Mouse (Mus musculus) left cerebral cortex, adult 9 months (tissue): ENCODE data around the gene Sult2b1.

Experiments
- DNase-seq, 2 experiments: peaks; one replicate each; pipeline ENCODE4 v3.0.0; 2022; ENCODE audit warnings: low spot score in 2 of 2

The Sult2b1 gene

GRCm38 (mm10) chr7:45770427-45771082 is 13.9 kb downstream of the Sult2b1 start:
- DNase-seq: no peak

- DNase-seq: no peak
Observed at GRCm38 (mm10) chr7:45767500-45767899, 17.0 kb downstream of the Sult2b1 start.

DNA sequence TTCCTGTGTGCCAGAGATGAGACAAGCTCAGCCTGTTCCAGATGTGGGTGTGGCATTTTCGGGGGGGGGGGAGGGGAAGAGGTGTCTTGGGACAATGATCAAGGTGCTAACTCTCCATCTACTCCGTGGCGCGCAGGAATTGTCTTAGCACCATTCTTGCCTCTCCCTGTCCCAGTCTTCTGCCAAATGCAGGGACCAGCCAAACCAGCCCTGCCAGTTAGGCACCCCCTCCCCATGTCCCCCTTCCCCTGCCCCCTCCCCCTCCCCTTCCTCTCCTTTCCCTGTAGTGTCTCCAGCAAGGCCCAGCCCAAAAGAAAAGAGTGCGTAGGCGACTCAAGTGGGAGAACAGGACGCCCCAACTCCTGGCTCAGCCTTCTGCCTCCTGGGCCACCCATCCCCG is 17.7 kb downstream of the Sult2b1 start:
- DNase-seq: no peak

DNA sequence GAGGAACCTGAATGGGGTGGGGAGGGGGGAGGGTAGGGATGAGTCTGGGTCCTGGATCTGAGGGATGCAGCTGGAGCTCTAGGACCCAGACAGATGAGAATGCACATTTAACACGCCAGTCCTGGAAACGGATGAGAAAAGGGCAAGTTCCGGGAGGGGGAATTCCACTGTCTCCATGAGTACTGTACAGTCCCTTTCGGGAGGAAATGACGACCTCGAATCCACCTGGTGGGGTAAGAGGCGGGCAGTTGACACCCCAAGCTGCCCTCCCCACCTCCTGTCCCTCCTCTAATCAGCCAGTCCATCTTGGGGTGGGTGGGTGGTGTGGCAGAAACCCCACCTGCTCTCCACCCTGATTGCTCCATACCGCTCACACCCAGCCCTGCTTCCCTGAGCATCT is 18.5 kb downstream of the Sult2b1 start:
- DNase-seq: no peak

DNA sequence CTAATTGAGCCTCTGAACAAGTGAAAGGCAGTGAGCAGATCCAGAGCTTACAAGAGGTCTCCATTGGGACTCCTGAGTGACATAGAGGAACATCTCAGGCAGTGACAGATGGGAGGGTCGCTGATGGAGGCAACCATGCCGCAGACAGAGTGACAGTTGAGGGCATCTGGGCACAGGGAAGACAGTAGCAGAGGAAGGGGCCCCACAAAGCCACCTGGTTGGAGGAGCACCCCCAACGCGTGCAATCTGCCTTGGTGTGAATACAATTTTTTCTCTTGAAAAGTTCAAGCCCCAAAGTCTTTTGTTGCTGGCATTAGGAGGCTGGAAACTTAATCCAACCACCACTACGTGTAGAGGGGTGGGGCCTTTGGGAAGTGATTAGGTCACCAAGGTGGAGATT is 24.3 kb downstream of the Sult2b1 start:
- DNase-seq: no peak

- DNase-seq: no peak
Observed at GRCm38 (mm10) chr7:45759400-45759799, 25.1 kb downstream of the Sult2b1 start.

GRCm38 (mm10) chr7:45755703-45756102 is 28.8 kb downstream of the Sult2b1 start:
- DNase-seq: no peak

GRCm38 (mm10) chr7:45750162-45750561 is 34.3 kb downstream of the Sult2b1 start:
- DNase-seq: no peak

GRCm38 (mm10) chr7:45749401-45749800 is 35.1 kb downstream of the Sult2b1 start:
- no peak for DNase-seq

DNA sequence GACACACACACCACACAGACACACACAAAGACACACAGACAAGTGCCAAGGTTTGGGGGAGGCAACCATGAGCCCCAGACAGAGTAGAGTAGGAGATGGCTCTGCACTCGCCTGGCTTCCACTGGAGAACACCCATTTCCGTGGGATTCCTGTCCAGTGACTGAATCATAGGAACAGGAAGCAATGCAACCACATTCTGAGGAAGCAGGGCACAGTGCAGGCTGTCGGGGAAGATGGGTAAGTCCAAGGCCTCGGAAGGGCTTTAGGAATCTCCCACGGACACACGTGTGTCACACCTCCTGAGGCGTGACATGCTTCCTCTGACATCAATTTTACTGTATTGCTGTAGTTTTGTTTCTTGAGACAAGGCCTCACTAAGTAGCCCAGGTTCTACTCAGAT is 36.4 kb downstream of the Sult2b1 start:
- no peak for DNase-seq

DNA sequence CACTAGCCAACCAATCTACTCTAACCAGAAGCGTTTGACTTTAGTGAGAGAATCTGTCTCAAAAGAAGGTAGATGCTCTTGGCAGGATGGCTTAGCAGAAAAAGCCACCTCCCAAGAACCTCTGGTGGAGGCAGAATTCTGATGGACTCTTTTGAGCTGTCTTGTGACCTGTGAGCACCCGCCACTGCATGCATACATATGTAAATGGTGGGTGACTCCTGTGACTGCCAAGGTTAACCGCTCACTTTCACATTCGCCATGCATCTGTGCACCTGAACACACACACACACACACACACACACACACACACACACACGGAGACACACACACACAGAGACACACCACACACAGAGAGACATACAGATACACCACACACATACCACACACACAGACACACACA is 37.0 kb downstream of the Sult2b1 start:
- DNase-seq: no peak

- no peak for DNase-seq
Observed at GRCm38 (mm10) chr7:45746518-45746917, 38.0 kb downstream of the Sult2b1 start.

DNA sequence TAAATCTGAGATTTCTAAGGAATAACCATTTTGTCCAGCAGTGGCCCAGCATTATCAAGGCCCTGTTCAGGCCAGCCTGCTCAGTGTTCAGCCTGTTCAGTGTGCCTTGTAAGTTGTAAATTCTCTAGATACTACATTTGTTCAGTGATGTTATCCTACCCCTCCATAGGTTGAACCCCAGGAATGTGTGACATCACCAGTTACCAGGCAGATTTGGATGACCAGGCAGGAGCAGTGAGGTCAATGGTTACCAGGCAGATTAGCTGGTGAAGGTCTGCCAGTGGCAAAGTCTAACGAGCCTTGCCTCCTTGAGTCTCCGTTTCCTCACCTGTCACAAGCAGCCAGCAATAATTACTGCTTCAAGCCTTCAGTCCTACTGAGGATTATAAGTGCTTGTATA is 40.1 kb downstream of the Sult2b1 start:
- peak; percentile 55 to 85 for DNase-seq

- peak; percentile 78 to 89 for DNase-seq
Observed at GRCm38 (mm10) chr7:45742338-45742737, 42.1 kb downstream of the Sult2b1 start.

DNA sequence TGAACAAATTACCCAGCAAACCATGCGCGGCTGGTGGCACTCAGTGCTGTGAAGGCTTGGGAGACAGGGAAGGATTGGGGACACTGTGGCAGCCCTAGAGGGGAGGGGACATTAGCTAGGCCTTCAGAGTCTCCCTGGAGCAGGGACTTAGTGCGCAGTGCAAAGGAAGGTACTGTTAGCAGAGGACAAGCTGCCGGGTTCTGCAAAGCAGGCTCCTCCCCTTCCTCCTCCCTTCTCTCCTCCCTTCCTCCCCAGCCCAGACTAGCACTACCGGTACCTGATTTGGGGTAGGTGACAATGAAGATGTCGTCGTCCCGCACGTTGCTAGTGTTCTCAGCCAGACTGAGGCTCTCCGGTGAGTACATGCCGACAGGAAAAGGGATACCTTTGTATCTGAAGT is 42.7 kb downstream of the Sult2b1 start:
- peak in 1 of 2 experiments; percentile 42 for DNase-seq

DNA sequence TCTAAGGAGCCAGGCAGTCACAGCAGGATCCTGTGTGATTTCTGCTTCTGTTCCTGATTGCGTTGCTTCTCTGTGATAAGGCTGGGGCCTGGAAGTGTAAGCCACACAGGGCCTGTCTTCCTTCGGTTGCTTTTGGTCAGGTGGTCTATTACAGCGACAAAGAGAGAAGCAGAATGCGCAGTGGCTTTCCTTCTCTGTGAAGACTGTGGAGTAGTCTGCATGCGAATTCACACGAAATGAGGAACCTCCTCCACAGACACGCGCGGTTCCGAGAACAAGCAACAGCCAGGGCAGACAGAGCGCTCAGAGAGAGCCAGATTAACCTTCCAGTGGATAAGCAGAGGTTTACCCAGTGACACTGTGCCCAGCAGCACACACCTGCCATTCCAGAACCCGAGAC is 43.2 kb downstream of the Sult2b1 start:
- no peak for DNase-seq

GRCm38 (mm10) chr7:45739820-45740219 is 44.6 kb downstream of the Sult2b1 start:
- DNase-seq: no peak

DNA sequence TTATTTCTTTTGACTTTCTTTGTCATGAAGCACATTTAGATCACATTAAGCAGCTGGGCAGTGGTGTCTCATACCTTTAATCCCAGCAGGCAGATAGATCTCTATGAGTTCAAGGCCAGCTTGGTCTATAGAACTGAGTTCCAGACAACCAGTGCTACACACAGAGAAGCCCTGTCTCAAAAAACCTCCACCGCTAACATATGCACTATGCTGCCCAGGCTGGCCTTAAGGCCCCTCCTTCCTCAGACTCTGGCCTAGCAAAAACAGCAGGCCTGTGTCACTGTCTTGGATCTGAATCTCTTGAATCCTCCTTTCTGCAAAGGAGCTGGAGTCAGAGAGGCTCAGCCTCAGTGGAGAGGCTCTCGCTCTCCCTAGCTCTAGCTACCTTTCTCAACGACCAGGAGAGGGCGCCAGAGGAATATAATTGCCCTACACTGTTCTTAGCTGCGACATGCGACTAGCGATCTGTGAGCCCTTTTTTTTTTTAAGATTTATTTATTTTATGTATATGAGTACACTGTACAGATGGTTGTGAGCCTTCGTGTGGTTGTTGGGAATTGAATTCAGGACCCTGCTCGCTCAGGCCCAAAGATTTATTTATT is 45.2 kb downstream of the Sult2b1 start:
- DNase-seq: peak in 1 of 2 experiments; percentile 84

DNA sequence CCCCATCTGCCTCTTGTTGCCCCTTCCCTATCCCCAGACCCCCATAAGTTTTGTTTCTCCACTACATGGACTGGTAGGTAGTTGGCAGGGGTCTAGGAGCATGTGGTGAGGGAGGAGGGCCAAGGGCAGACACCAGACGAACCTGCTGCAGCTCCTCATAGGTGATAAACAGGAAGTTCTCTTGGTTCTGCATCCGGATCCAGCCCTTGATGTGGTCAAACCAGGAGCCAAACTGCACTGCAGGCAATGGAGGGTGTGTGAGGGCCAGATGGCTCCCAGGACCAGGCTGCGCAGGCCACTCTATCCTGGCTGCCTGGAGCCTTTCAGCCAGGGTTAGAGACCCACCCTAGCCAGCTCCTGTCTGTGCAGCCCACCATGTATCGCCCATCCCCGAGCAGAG is 51.0 kb downstream of the Sult2b1 start:
- no peak for DNase-seq

GRCm38 (mm10) chr7:45730727-45731431 is 53.6 kb downstream of the Sult2b1 start:
- no peak for DNase-seq

- DNase-seq: no peak
Observed at GRCm38 (mm10) chr7:45727625-45728024, 56.8 kb downstream of the Sult2b1 start.

DNA sequence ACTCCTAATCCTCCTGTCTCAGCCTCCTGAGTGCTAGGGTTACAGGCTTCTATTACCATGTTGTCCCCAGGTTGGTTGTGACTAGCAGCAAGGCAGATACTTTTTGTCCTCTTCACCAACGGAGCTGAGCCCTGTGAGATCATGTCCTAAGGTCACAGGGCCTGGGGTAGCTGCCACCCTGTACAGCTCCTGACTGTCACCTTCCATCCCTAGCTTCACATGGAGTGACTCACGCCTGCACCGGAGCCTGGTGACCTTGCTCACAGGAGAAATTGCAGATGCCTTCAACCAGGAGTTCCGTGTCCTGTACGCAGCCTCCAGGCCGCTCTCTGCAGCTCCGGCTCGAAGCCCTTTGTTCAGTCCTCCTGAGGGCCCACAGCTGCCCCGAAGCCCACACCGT is 58.0 kb downstream of the Sult2b1 start:
- no peak for DNase-seq

DNA sequence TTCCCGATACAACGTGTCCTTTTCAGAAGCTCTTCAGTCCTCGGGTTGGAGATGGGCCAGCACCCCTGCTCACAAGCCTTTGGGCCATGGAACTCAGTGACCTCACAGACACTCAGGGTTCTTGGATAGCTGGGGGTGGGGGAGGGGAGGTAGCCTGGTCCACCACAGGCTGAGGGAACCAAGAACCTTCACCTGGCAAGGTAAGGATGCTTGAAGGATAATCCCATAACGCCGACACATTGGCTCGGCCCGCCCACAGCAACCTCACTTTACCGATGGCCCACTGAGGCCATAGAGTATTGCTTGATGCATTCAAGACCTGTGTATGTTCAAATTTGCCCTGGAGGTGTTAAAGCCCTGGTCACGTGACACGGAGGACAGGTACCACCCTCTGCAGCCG is 58.8 kb downstream of the Sult2b1 start, which contains the start of gene Spaca4:
Gene Spaca4, minus strand, starts transcription at position 101 of the 400 bp plus-strand sequence.
- no peak for DNase-seq
